Mouse (Mus musculus): ENCODE measurements around the gene B3gnt7.

B3gnt7 gene

GRCm38 (mm10) chr1:86302532-86302931 is at the start of gene B3gnt7:
B3gnt7 (plus strand) TSS chr1:86302832.
- DNase-seq = no peak

GRCm38 (mm10) chr1:86253410-86253809 is 49.2 kb upstream of the B3gnt7 start:
- DNase-seq = no peak

- DNase-seq = no peak
These were observed 46.3 kb upstream of the B3gnt7 start for GRCm38 (mm10) chr1:86256311-86256710.

- no peak for DNase-seq
These were observed 45.4 kb upstream of the B3gnt7 start for GRCm38 (mm10) chr1:86257228-86257627.

- DNase-seq = no peak
These were observed 44.3 kb upstream of the B3gnt7 start for GRCm38 (mm10) chr1:86258171-86258824.

GRCm38 (mm10) chr1:86263564-86264339 is 38.9 kb upstream of the B3gnt7 start:
- DNase-seq = no peak

- peak; percentile 21 to 37 for DNase-seq
These were observed 37.6 kb upstream of the B3gnt7 start for GRCm38 (mm10) chr1:86265060-86265459.

GRCm38 (mm10) chr1:86268492-86269189 is 34.0 kb upstream of the B3gnt7 start:
- DNase-seq = no peak

GRCm38 (mm10) chr1:86269190-86269508 is 33.5 kb upstream of the B3gnt7 start:
- DNase-seq = no peak

- no peak for DNase-seq
These were observed 30.9 kb upstream of the B3gnt7 start for GRCm38 (mm10) chr1:86271707-86272106.

- no peak for DNase-seq
These were observed 25.6 kb upstream of the B3gnt7 start for GRCm38 (mm10) chr1:86277055-86277454.

GRCm38 (mm10) chr1:86281781-86282536 is 20.7 kb upstream of the B3gnt7 start:
- no peak for DNase-seq

- no peak for DNase-seq
These were observed 18.5 kb upstream of the B3gnt7 start for GRCm38 (mm10) chr1:86284101-86284500.

- DNase-seq = no peak
These were observed 17.3 kb upstream of the B3gnt7 start for GRCm38 (mm10) chr1:86285295-86285694.

- no peak for DNase-seq
These were observed 15.2 kb upstream of the B3gnt7 start for GRCm38 (mm10) chr1:86287473-86287872.

GRCm38 (mm10) chr1:86290452-86290851 is 12.2 kb upstream of the B3gnt7 start:
- DNase-seq = no peak

- DNase-seq = no peak
These were observed 9.5 kb upstream of the B3gnt7 start for GRCm38 (mm10) chr1:86293091-86293490.

GRCm38 (mm10) chr1:86293868-86294267 is 8.8 kb upstream of the B3gnt7 start:
- no peak for DNase-seq

GRCm38 (mm10) chr1:86294472-86294871 is 8.2 kb upstream of the B3gnt7 start:
- no peak for DNase-seq

GRCm38 (mm10) chr1:86300093-86300492 is 2.5 kb upstream of the B3gnt7 start:
- no peak for DNase-seq

- peak; percentile 11 to 27 for DNase-seq
These were observed 1.9 kb upstream of the B3gnt7 start for GRCm38 (mm10) chr1:86300731-86301130.

GRCm38 (mm10) chr1:86301221-86302091 is 1.2 kb upstream of the B3gnt7 start:
- peak; percentile 62 to 73 for DNase-seq
